Mouse (Mus musculus) cortical plate, adult 2 months (tissue): ENCODE measurements around the gene Olfr64. TPM values are rescaled to one million over a fixed set of nuclear protein-coding genes. Genes with fewer than 3 reads are reported as not detected.

ENCODE experiments used
- H3K27ac ChIP-seq: fragments of 200-500 bp; 2 replicates; pipeline ENCODE4 v1.5.1; 2012; ENCODE audit warnings: low read length, control low read depth, inconsistent platforms; ENCODE audit not compliant: insufficient read depth
- H3K4me1 ChIP-seq: fragments of 200-500 bp; 2 replicates; pipeline ENCODE4 v1.6.1; 2011; ENCODE audit warnings: low read length; ENCODE audit not compliant: control insufficient read depth, insufficient read depth
- H3K4me3 ChIP-seq: fragments of 200-500 bp; 2 replicates; pipeline ENCODE4 v1.5.1; 2011; ENCODE audit warnings: mild to moderate bottlenecking, low read length, control low read depth; ENCODE audit not compliant: insufficient read depth
- CTCF ChIP-seq: fragments of 200-500 bp; IDR thresholded peaks from 2 replicates; pipeline ENCODE4 v1.5.1; 2011; ENCODE audit warnings: mild to moderate bottlenecking, control low read depth, low read length; ENCODE audit not compliant: insufficient read depth; ENCODE audit errors: extremely low read depth
- POLR2A ChIP-seq: fragments of 200-500 bp; IDR thresholded peaks from 2 replicates; pipeline ENCODE4 v1.6.1; 2011; ENCODE audit warnings: mild to moderate bottlenecking, low read length, control low read depth; ENCODE audit not compliant: insufficient read depth; ENCODE audit errors: extremely low read depth
- polyA plus RNA-seq: library from polyadenylated mRNA; depleted of rRNA; stranded (reverse); fragments of >200 nt; gene quantifications from 2 replicates; pipeline ENCODE4 v1.2.3, GENCODE M21; 2012; rRNA removed

The Olfr64 gene
- polyA plus RNA-seq, 1 experiment = not detected

DNA sequence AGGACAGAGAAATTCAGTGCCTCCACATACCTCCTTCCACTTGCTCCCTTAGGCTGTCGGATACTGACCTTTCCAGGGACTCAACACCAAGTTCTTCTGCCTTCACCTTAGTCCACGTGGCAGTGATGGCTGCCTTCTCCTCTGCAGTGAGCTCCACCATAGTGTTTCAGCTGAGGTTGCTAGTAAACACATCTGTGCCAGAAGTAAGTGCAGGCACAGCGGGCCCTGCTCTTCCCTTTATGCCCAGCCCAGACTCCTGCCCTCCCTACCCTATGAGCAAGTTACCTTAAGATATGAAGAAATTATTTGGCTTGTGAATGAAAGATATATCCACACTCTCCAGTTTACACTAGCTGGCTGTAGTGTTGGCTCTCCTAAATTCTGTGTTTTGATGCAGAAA lies 54.0 kb downstream of the Olfr64 start, which contains the start of gene Hbb-bh2:
Hbb-bh2 (minus strand) TSS at position 253 of the 400 bp plus-strand sequence.
- TF ChIP-seq CTCF = no peak
- TF ChIP-seq POLR2A = no peak
- no peak within 1 kb of the TSS for H3K4me3 ChIP-seq
- H3K4me1 ChIP-seq = no peaks in the 10 kb centered on the region
- H3K27ac ChIP-seq = no peak within 1 kb of the TSS

Other genes with a start within 250 kb of the Olfr64 start
- gene Olfr623, start 230.8 kb downstream of the Olfr64 start, polyA plus RNA-seq = not detected in 2 replicates
- 0.02 TPM in 1 of 2 replicates, not detected in the other for gene Olfr624, start 223.3 kb downstream of the Olfr64 start, polyA plus RNA-seq
- gene Olfr625-ps1, start 211.8 kb downstream of the Olfr64 start, polyA plus RNA-seq = not detected in 2 replicates
- gene Olfr243, start 179.8 kb downstream of the Olfr64 start, polyA plus RNA-seq = not detected in 2 replicates
- not detected in 2 replicates for gene Olfr628, start 164.1 kb downstream of the Olfr64 start, polyA plus RNA-seq
- not detected in 2 replicates for gene Olfr629, start 149.5 kb downstream of the Olfr64 start, polyA plus RNA-seq
- gene Olfr630, start 137.2 kb downstream of the Olfr64 start, polyA plus RNA-seq = not detected in 2 replicates
- gene Olfr69, start 122.9 kb downstream of the Olfr64 start, polyA plus RNA-seq = not detected in 2 replicates
- gene Olfr68, start 114.8 kb downstream of the Olfr64 start, polyA plus RNA-seq = not detected in 2 replicates
- gene Olfr67, start 102.7 kb downstream of the Olfr64 start, polyA plus RNA-seq = not detected in 2 replicates
- 56.3 and 87.5 TPM in 2 replicates for gene Hbb-bt, start 80.5 kb downstream of the Olfr64 start, polyA plus RNA-seq
- 471 and 650 TPM in 2 replicates for gene Hbb-bs, start 66.4 kb downstream of the Olfr64 start, polyA plus RNA-seq
- not detected in 2 replicates for gene Hbb-bh2, start 54.0 kb downstream of the Olfr64 start, polyA plus RNA-seq
- gene Hbb-bh1, start 51.3 kb downstream of the Olfr64 start, polyA plus RNA-seq = not detected in 2 replicates
- 0.95 and 1.0 TPM in 2 replicates for gene Hbb-y, start 41.3 kb downstream of the Olfr64 start, polyA plus RNA-seq
- not detected in 2 replicates for gene Olfr66, start 8.2 kb downstream of the Olfr64 start, polyA plus RNA-seq
- gene Olfr65, start 9.0 kb upstream of the Olfr64 start, polyA plus RNA-seq = not detected in 2 replicates
- gene Olfr631, start 34.3 kb upstream of the Olfr64 start, polyA plus RNA-seq = not detected in 2 replicates
- not detected in 2 replicates for gene Olfr632, start 39.9 kb upstream of the Olfr64 start, polyA plus RNA-seq
- gene Olfr633, start 50.0 kb upstream of the Olfr64 start, polyA plus RNA-seq = not detected in 2 replicates
- not detected in 2 replicates for gene Olfr635, start 76.7 kb upstream of the Olfr64 start, polyA plus RNA-seq
- not detected in 2 replicates for gene Olfr638, start 104.3 kb upstream of the Olfr64 start, polyA plus RNA-seq
- not detected in 2 replicates for gene Olfr639, start 122.8 kb upstream of the Olfr64 start, polyA plus RNA-seq
- gene Olfr640, start 131.1 kb upstream of the Olfr64 start, polyA plus RNA-seq = not detected in 2 replicates
- gene Olfr641, start 141.0 kb upstream of the Olfr64 start, polyA plus RNA-seq = not detected in 2 replicates
- not detected in 2 replicates for gene Olfr642, start 158.2 kb upstream of the Olfr64 start, polyA plus RNA-seq
- gene 4930516K23Rik, start 167.0 kb upstream of the Olfr64 start, polyA plus RNA-seq = not detected in 2 replicates
- gene Olfr644, start 177.4 kb upstream of the Olfr64 start, polyA plus RNA-seq = not detected in 2 replicates
- gene Olfr645, start 191.0 kb upstream of the Olfr64 start, polyA plus RNA-seq = not detected in 2 replicates
- gene Olfr646, start 210.4 kb upstream of the Olfr64 start, polyA plus RNA-seq = not detected in 2 replicates
- not detected in 2 replicates for gene Ubqln5, start 235.3 kb upstream of the Olfr64 start, polyA plus RNA-seq
- gene Olfr643, start 242.9 kb upstream of the Olfr64 start, polyA plus RNA-seq = not detected in 2 replicates
- gene Ubqln3, start 248.8 kb upstream of the Olfr64 start, polyA plus RNA-seq = not detected in 2 replicates